Mouse (Mus musculus) adrenal gland, postnatal 36 days (tissue): ENCODE measurements around the gene Syk. TPM values are rescaled to one million over a fixed set of nuclear protein-coding genes. Genes with fewer than 3 reads are reported as not detected.

ENCODE experiments used
- DNase-seq, 2 experiments: peaks; one replicate each; pipeline ENCODE4 v3.0.0; 2021; ENCODE audit warnings: mixed read lengths in 1 of 2
- total RNA-seq, 2 experiments: library from RNA; stranded (reverse); gene quantifications; 2 replicates each; pipeline ENCODE4 v1.2.3; 2021

Syk gene
- total RNA-seq, 2 experiments from 2014 or later: 3.1 to 6.6 TPM

- no peak for DNase-seq
These were observed 17.2 kb downstream of the Syk start for GRCm38 (mm10) chr13:52600015-52600643.

- peak in 1 of 2 experiments; percentile 7 for DNase-seq
These were observed 19.8 kb downstream of the Syk start for GRCm38 (mm10) chr13:52602752-52603151.

GRCm38 (mm10) chr13:52603704-52604349 lies 20.9 kb downstream of the Syk start:
- no peak for DNase-seq

- no peak for DNase-seq
These were observed 22.0 kb downstream of the Syk start for GRCm38 (mm10) chr13:52605006-52605405.

GRCm38 (mm10) chr13:52605911-52606310 lies 22.9 kb downstream of the Syk start:
- no peak for DNase-seq

GRCm38 (mm10) chr13:52606656-52607275 lies 23.8 kb downstream of the Syk start:
- DNase-seq: no peak

- no peak for DNase-seq
These were observed 25.0 kb downstream of the Syk start for GRCm38 (mm10) chr13:52607964-52608363.

- DNase-seq: no peak
These were observed 27.5 kb downstream of the Syk start for GRCm38 (mm10) chr13:52610463-52610862.

GRCm38 (mm10) chr13:52613266-52613665 lies 30.3 kb downstream of the Syk start:
- DNase-seq: no peak

GRCm38 (mm10) chr13:52615085-52615484 lies 32.1 kb downstream of the Syk start:
- no peak for DNase-seq

GRCm38 (mm10) chr13:52617096-52617714 lies 34.2 kb downstream of the Syk start:
- no peak for DNase-seq

- no peak for DNase-seq
These were observed 35.6 kb downstream of the Syk start for GRCm38 (mm10) chr13:52618592-52618991.

- DNase-seq: no peak
These were observed 36.5 kb downstream of the Syk start for GRCm38 (mm10) chr13:52619482-52619881.

GRCm38 (mm10) chr13:52624038-52624437 lies 41.1 kb downstream of the Syk start:
- peak; percentile 74 to 75 for DNase-seq

- peak; percentile 47 to 55 for DNase-seq
These were observed 45.6 kb downstream of the Syk start for GRCm38 (mm10) chr13:52628602-52629001.

- DNase-seq: no peak
These were observed 48.7 kb downstream of the Syk start for GRCm38 (mm10) chr13:52631624-52632023.

GRCm38 (mm10) chr13:52635484-52635883 lies 52.5 kb downstream of the Syk start:
- DNase-seq: no peak

- DNase-seq: no peak
These were observed 53.3 kb downstream of the Syk start for GRCm38 (mm10) chr13:52636176-52636748.

GRCm38 (mm10) chr13:52646566-52646965 lies 63.6 kb downstream of the Syk start:
- DNase-seq: no peak

GRCm38 (mm10) chr13:52647996-52648712 lies 65.2 kb downstream of the Syk start:
- no peak for DNase-seq

GRCm38 (mm10) chr13:52649791-52650418 lies 66.9 kb downstream of the Syk start:
- DNase-seq: no peak
